Mouse (Mus musculus) spleen, adult 12 weeks (tissue): Measurements from ENCODE around the gene F8.
"Not testable (repeated sequence)": the region's sequence is repeated elsewhere in the genome, so short reads cannot be mapped to it uniquely, and the experiment has no call there.

Experiments
- DNase-seq: peaks from one replicate; pipeline ENCODE4 v3.0.0; 2022; ENCODE audit warnings: low spot score

The F8 gene

DNA sequence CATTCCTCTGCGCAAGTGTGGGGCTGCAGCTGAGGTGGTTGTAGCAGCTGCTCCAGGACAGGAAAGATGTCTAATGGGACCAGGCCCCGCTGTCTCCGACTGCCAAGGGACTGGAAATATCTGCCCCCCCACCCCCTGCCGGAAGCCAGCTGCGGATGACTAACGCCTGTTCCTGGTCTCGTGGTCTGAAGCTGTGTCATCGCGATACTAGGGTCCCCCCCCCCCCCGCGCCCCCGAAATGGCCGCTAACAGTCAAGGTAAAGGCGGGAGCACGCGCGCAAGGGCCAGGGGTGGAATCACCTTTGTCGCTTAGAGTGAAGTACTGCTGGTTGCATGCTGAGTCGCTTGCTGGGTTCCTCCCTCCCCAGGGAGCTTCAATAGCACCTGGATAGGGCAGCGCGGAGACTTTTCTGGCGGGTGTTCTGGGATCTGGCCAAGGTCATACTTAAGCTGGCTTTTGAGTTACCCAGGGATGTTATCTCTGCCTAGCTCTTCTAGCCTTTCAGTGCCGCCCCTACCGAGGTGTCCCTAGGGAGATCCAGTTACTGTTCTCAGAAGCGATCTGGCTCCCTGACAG, at the start of gene F8, which contains the start of gene Fundc2:
Gene F8, minus strand, starts transcription at position 421 of the 577 bp plus-strand sequence.
Gene Fundc2, plus strand, starts transcription at position 205 of the 577 bp plus-strand sequence.
- DNase-seq: peak; percentile 47

DNA sequence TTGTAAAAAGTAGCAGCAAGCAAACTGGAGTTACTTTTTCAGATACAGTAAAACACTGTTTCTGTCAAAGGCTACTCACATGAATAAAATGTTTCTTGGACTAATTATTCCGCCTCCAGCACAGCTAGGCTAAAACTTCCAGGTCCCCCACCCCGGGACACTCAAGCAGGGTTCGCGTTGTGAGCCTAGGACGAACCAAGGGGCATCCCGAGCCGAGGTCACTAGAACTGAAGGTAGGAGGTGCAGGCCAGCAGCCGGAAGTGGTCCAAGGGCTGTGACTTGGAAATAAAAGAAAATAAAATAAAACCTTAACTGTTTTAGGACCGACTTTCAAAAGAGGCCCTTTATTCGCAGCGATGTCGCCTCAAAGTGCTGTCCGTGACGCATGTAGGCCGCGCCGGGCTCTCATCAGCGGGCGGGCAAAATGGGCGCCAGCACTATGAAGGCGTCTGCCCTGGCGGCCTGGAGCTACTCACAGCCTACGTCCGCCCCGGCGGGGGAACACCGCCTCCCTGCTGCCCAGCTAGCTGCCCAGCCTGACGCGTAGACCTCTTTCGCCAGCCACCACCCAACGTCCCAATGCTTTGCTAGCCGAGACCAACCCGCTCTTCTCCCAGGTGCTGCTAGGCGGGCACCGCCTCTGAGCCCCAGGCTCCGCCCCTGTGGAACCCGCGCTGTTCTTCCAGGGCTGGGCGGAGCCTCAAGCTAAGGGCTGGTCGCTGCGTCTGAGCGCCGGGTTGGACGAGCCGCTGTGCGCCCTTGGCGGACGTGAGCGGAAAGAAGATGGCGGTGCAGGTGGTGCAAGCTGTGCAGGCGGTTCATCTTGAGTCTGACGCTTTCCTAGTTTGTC, 33.7 kb upstream of the F8 start, which contains the start of the genes Cmc4, Mtcp1 and Brcc3:
Gene Cmc4, minus strand, starts transcription at position 649 of the 850 bp plus-strand sequence.
Gene Mtcp1, minus strand, starts transcription at position 653 of the 850 bp plus-strand sequence.
Gene Brcc3, plus strand, starts transcription at position 693 of the 850 bp plus-strand sequence.
- peak; percentile 84 for DNase-seq

DNA sequence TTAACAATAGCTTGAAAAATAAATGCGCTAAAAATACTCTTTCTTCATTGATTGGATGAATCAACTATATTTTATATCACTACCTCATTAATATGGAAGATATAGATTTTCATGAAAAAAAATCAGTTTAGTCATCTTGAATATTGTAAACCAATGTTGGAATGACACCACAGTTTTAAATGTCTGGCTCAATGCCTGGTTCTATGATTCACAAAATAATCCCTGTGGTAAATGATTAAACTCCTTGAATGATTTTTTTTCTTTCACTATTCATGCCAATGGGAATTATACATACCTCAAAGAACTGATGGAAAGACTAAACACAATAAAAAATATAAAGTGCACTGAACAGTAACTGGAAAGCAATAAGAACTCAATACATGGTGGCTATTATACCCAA, 27.3 kb upstream of the F8 start:
- no peak for DNase-seq

DNA sequence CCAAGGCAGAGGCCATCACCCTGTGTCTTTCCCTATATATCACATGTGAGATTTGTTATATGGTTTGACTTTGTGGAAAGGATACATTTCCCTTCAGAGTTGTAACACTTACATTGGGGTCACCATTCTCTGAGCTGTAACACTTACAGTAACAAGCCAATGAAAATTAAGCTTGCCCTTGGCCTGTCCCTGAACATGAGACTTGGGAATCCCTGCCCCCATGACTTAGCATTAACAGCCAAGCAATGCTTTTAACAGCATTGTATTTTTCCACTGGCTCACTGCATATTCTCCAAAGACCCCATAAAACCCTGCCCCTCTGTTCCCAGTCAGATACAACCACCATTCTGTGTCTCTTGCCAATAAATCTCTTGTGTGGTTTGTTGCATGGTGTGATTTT, 20.9 kb upstream of the F8 start:
- DNase-seq: no peak

DNA sequence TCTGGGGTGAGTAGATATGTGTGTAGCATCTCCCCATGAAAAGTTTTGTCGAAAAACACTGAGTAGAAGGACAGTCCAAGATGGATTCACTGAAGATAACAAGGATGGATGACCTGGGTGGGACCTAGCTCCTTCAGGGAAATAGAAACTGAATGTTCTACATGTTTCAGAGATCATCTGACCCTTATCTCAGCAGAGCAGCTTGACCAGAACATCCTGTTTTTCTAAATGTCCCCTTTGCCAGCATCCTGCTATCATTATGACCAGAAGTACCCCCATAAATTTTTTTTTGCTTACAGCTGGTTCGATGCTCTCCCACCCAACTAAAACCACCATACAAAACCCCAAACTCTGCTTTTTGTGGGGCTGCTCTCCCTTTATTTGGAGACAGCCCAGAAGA, 20.3 kb upstream of the F8 start:
- DNase-seq: no peak

DNA sequence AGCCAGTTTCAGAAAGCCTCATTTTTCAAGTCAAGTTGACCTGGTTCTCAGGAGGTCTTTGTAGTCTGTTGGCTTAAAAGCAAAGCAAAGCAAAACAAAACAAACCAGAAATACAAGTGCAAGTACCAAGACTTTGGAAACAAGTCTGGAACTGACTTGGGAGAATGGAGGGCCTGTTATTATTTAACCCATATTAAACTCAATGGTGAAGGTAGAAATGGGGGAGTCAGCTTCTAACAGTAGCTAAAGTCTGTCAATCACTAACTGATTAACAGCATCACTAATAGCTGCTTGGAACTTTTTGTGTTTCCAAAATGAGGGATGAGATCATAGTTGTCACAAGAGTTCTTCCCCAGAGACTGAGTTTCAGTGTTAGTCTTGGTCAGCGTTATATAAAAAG, 17.1 kb upstream of the F8 start:
- no peak for DNase-seq

DNA sequence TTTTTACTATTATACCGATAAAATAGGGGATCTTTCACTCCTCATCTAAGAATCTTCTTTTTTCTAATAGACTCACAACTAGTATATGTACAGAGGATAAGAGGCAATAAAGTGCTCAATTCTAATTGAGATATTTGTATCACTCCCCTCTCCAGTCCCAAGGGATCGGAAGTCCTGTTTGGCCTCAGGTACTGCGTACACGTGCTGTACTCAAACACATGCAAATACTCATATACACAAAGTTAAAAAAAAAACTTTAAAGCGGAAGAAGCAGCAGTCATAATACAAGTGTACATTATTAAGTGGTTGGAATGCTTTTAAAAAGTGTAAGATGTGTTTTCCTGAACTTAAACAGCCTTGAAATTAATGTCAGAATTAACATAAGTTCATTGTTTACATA, 716 bp downstream of the F8 start:
- DNase-seq: no peak

DNA sequence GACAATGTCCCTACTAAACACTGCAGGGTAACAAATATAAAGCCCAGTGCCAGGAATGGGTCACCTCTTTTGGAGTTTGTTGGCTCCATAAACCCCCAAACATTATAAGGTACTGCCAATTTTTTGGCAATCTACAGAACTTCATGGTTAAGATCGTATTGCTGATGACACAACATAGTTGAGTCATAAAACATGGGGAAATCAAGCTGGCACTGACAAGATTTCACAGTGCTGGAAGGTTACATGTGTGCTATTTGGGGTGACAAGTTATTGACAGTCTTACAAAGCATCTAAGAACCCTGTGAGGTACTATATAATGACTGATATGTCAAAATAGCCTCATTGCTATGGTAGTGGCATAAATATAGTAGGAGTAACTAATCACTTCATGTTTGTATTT, 1.2 kb downstream of the F8 start:
- DNase-seq: no peak

DNA sequence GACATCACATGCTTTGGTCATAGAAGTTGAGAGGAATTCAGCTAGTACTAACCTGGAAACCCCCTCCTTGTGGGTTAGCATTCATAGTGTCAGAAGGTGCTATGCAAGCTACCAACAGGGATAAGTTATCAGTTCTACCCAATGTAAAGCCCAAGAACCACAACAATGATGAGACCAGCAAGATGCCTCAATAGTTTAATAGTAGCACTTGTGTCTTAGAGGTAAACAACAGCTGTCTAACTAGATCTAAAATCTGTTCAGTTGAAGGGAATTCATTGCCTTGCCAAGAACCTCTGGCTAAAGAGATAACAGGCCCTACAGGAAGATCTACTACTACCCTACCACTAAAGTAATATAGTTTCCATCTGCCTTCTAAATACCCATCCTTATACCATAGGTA, 5.6 kb downstream of the F8 start:
- no peak for DNase-seq

DNA sequence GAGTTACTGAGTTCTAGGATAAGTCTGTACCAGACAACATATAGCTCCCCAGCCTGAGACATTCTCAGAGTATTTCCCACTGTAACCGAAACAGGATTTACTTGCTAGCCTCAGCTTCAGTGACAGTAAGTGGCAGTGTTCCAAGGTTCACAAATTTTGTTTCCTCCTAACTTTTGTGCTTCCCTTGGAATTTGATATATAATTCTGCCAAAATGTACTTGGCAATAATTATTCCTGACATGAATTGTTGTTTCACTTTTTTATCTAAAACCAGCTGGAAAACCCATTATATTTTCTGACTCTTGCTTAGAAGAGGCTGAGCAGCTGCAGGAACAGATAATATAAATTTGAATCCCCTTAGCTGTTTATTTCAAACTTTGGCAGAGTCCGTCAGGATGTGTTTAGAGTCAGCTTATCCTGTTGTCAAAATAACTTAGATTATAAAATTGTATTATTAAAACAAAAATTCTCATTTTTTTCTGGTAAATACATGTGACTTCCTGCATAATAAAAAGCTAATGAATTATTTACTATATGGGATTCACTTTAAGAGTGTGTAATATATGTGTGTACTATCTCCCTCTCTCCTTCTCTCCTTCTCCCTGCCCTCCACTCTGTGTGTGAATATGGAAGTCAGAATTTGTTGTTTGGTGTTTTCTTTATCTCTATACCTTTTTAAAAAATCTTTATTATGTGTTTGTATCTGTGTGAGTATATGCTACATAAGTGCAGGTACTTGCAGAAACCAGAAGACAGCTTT, 9.6 kb downstream of the F8 start:
- DNase-seq: no peak

DNA sequence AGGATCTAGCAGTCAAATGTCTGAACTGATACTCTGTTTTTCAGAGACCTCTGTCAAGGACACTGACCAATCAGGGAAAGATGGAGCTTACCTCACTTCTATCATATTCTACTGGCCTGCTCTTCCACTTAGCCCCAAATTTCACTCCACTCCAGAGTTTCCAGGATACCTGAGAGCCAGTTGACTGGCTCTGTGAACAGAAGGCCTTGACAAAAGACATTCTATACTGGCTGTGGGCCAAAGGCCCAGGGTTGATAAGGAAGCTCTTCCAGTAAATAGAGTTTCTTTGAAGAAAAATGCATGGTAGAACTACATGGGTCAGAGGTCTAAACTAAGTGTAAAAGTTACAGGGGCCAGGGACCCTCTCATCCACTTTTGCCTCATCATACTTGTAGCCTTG, 12.2 kb downstream of the F8 start:
- DNase-seq: no peak

DNA sequence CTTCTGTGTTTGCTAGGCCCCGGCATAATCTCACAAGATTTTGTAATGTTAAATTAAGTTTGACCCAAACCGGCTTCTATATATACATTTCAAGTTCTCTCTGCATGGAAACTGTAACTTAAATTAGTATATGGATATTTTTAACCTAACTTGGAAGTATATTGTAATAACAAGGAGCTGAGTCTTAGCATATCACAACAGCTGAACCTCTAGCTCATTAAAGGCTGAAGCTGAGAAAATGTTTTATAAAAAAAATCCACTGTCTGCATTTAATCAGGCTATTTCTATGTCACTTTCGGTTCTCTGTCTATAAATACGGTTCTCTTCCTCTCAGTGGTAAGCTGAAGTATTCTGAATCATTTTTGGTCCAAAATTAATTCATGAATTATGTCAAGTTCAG, 58.9 kb downstream of the F8 start:
- no peak for DNase-seq

DNA sequence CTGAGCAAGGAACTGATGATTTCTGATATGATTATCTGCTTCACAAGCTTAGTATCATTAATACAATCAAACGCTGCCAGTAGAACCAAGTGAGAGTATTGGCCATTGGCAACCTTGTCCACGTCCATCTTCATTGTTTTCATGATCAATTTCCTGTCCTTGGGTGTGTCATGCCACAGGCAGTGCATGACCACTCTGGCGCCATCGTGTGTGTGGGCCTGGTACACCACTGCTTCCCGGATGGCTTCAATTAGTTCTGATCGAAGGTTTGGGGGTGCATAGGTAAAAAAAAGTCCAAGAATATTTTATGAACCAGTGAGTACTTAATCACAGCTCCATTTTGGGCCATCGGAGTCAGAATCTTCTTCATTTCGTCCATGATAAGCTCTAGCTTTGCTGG, 110.7 kb downstream of the F8 start:
- DNase-seq: no peak

DNA sequence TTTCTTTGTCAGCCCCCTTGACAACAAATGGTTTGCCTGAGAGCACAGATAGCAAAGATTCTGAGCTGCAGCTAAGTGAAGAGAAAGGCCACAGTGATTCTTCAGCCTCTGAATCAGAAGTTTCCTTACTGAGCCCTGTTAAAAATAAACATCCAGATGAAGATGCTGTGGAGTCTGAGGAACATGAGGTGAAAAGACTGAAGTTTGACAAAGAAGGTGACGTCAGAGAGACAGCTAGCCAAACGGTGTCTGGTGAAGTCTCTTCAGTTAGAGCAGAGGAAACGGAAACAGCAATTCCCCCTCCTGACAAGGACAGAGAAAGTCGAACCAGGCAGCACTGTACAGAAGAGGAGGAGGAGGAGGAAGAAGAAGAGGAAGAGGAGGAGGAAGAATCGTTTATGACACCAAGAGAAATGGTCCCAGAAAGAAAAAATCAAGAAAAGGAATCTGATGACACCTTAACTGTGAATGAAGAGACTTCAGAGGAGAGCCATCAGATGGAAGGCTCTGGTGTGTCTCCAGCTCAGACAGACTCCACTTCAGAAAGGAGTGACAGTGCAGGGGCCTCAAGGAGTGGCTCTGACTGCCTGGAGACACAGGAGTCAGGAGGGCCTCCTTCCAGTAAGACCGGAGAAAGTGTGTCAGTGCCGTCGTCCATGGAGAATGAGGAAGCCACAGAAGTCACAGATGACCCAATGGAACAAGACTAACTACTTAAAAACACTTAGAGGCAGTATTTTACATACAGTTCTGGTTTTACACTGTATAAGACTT, 148.6 kb downstream of the F8 start:
- DNase-seq: not testable (repeated sequence)

DNA sequence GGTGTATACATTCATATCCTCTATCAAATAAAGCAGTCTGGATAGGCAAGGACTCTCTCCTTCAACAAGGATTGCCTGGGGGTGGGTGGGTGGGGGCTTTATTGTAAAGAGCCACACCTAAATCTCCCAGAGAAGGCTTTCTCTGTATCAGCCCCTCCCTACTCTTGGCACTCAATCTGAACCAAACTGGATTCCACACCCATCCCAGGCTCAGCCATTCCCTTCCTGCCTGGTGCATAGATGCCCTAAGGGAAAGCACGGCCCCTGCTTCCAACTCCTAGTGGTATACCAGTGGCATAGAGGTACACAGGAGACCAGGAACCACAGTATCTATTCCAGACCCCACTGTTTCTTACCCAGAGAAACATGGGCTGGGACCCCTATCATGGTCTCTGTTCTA, 151.0 kb downstream of the F8 start:
- DNase-seq: no peak

DNA sequence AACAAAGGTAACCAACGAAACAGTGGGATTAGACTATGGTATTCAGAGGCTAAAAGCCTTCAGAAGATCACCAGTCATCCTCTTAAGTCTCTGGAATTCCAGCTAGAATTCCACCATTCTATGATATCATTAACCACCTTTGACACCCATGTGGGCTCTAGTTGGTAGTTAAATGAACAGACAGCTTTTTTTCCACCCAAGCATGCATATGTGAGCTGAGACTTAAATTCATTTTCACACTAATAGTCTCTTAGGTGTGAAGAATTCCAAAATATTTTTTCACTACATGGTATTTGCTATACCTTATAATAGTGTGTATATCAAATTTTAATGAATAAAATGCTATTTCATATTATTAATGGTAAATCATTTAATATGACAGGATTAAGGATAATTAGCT, 218.7 kb downstream of the F8 start, which contains the start of gene Smim9:
Gene Smim9, minus strand, starts transcription at position 101 of the 400 bp plus-strand sequence.
- no peak for DNase-seq

DNA sequence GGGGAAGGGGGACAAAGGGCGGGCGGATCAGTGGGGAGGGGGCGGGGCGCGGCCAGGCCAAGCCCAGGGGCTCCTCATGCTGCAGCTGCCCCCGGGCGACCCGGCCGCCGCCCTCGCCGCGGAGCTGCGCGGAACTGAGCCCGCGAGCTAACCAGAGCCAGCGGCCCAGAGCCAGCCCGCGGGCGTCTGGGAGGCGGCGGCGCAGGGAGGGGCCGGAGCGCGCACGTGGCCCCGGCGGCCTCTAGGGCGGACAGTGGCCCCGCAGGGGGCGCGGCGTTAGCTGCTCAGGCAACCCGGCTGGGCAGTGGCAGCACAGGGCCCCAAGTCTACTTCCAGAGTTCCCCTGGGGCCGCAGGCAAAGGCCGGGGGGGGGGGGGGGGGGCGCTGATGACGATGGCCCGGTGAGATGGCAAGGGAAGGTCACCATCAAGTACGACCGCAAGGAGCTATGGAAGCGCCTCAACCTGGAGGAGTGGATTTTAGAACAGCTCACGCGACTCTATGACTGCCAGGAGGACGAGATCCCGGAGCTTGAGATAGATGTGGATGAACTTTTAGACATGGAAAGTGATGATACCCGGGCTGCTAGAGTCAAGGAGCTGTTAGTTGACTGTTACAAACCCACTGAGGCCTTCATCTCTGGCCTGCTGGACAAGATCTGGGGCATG, 226.7 kb downstream of the F8 start:
- no peak for DNase-seq

DNA sequence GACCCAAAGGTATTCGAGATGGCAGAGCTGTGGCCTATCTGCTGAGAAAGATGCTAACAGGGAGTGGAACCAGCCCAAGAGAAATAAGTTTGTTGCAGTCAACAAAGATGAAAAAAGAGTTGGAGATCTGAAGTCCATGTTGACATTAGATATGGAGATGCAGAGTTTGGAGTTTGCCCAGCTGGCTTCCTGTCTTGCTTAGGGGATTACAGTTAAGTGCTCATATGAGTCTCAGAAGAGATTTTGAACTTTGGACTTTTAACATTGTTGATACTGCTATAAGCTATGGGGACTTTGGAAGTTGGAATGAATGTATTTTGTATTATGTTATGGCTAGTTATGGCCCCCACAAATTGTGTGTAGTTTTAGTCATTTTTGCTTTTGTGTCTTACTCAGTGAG, 230.2 kb downstream of the F8 start:
- DNase-seq: no peak

DNA sequence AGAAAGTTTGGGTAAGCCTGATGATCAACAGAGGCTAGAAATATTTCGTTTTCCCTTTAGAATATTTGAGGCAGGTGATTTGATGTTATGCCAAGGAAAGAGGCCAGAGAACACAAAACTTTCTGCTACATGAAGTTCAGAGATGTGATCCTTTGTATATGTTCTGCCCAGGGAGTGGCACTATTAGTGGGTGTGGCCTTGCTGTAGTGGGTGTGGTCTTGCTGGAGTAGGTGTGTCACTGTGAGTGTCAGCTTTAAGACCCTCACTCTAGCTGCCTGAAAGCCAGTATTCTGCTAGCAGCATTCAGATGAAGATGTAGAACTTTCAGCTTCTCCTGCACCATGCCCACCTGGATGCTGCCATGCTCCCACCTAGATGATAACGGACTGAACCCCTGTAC, 232.1 kb downstream of the F8 start:
- no peak for DNase-seq

DNA sequence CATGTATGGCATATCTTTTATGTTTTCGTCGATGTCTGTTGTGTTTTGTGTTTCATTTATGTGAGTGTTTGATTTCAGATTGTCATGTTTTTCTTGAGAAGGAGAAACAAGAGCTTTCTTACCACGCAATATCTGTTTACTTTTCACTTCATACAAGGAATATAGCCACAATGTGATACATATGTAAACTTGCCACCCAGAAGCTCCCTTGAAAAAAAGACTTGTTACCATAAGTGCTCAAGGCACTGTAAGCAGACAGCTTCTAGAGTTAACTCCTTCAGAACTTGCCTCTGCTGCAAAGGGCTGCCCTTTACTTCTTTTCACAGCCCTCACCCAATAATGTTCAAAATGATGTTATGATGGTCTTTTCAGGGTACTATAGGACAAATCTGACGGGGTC, 234.0 kb downstream of the F8 start:
- DNase-seq: no peak

DNA sequence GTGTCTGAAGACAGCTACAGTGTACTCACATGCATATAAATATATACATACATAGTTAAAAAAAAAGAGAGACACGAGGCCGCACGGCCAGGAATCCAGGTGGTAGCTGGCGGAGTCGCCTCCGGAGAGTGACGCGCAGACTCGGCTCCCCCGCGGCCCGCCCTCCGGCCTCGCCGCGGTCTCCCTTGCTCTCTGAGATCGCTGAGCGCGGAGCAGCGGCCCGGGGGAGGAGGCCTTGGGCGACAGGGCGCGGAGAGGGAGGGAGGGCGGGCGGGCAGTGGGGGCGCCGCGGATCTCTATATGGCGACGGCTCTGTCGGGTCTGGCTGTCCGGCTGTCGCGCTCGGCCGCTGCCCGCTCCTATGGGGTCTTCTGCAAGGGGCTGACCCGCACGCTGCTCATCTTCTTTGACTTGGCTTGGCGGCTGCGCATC, 239.3 kb downstream of the F8 start:
- not testable (repeated sequence) for DNase-seq
